Mouse (Mus musculus) adipocyte (in vitro differentiated cells): ENCODE measurements around the gene Gpn2.

Experiments used
- DNase-seq: peaks from one replicate; pipeline ENCODE4 v3.0.0-alpha.2; 2016; ENCODE audit warnings: low spot score

Gpn2 gene

DNA sequence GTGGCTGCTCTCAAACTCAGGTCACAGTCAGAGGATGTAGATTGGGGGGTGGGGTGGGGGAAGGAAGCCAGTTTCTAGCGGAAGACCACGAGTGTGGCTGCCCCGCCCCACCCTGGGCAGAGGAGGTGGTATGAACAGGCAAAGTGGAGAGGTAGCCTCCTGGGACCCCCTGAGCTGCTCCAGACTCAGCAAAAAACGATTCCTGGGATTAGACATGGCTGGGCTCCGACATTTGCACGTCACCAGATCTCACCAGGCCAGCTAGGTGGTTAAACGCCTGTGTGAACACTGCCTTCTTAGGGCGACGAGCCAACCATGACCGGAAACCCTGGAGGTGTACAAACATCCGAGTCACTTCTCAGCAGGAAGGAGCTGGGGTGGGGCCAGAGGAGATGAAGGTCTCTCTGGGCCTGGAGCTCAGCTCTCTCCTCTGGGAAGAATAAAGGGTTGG, 41.5 kb downstream of the Gpn2 start:
- no peak for DNase-seq

DNA sequence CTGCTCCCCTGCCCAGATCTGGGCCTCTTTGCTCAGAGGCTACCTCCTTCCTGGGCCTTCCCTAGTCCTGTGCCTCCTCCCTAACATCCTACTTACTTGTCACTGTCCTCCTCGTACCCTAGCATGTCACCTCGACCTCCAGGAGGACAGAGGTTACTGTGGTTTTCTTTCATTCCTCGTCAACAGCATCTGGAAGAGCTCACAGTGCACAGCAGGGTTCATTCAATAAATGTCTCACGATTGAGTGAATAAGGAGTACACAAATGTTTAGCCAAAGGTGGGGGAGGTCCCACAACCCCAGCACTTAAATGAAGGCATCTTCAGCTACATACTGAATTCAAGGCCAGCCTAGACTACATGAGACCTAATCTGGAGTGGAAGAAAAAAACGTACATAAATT, 42.1 kb downstream of the Gpn2 start:
- no peak for DNase-seq

DNA sequence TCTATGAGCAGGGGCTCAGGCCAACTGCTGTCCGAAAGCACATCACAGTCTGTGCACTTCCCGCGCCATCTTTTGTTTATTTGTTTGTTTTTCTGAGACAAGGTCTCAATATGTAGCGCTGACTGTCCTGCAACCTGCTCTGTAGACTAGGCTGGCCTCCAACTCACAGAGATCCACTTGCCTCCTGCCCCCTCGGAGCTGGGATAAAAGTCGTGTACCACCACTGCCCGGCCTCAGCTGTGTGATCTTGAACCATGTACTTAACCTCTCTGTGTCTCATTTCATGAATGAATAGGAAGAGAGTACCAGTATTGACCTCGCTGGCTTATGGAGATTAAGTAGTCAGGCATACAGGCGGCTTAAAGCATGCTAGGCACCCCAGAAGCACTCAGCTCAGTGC, 42.5 kb downstream of the Gpn2 start:
- DNase-seq, result no peak

DNA sequence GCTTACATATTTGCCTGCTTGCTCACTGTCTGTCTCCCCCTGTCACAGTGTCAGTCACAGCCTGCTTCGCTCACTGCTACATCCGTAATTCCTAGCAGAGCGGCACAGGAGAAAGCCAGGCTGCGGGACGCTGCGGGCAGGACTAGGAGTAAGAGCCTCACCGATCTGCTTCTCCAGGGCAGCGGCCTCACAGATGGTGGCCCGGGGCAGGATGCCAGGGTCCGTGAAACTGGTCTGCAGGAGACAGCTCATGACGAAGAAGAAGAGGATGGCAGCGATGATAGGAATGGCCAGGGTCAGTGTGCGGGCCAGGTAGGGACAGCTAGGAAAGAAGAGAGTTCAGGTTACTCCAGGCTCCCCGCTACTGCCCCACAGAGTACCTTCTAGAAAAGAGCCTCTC, 42.9 kb downstream of the Gpn2 start:
- DNase-seq, result no peak

DNA sequence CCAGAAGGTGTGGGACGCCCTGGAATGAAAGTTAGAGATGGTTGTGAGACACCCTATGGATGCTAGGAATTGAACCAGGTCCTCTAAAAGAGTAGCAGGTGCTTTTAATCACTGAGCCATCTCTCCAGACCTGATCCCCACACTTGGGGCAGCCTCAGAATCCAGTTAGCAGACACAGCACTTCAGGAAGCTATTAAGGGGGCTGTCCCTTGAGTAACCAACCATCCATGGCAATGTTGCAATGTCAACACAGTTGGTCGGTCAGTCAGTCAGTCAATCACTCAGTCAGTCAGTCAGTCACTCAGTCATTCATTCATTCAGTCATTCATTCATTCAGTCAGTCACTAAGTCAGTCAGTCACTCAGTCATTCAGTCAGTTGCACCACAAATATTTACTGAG, 44.4 kb downstream of the Gpn2 start:
- no peak for DNase-seq

DNA sequence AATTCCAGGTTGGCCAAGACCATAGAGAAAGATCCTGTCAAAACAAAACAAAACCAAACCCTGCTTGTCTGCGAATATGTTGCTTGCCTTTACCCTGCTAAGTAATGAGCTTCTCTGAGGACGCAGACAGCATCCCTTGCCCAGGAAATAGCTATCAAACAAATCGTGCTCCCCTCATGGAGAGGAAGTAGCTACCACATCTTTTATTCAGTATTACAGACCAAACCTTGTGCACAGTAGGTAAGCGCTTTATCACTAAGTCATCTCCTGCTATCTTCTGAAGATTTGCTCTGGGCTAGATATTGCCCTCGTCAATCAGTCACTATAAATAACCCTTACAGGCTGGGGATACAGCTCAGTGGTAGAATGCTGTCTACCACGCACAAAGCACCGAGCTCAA, 45.0 kb downstream of the Gpn2 start:
- DNase-seq, result no peak

DNA sequence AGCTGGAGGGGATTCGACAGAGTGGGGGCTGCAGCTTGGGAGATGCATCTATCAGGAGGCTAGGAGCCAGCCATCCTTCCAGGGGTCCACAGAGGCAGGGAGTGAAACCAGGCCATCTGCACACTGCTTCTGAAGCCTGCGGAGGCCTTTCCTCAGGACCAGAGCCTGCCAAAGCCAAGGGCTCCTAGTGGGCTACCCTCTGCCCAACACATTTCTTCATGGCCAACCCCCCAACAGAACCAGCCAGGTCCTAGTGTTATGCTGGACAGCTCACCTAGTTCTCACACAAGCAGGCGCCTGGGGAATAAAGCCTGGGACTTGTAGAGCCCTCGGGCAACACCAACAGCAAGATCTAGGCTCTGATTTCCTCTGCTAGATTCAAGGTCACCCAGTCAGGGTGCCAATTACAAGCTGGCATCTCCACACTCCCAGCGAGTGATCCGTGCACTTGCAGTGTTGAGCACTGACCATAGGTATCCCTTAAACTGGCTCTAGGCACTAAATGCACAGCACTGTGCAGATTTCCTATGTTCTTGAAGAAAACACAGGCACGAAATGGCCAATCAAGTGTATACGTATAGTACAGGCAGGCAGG, 46.3 kb downstream of the Gpn2 start:
- DNase-seq, result no peak

DNA sequence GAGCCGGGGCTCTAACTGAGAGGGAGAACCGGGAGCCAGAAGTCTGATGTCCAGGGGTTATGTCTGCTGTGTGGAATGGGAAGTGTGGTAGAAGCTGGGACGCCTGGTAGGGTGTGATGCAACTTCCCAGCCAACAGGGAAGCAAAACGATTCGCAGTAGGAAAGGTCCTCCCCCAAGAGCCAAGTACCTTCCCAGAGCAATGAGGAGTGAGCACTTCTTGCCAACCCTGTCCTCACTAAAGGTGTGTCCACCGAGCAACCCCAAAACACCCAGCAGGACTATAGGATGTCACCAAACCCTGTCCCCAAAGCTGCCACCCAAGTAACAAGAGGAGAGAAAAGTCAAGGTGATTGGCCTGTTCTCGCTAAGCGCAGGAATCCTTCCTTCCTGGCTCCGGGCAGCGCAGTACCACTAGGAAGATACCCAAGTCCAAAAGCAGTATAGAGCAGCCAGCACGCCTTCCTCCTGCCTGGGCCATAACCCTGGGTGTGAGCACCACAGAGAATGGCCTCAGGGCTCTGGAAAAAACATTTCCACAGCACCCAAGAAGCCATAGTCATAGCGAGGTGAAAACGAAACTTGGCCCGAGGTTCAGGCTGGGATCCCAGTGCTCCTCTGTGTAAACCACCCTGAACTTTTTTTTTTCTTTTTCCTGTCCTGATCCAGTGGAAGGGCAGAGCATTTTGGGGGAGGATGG, 47.1 kb downstream of the Gpn2 start:
- DNase-seq, result no peak

DNA sequence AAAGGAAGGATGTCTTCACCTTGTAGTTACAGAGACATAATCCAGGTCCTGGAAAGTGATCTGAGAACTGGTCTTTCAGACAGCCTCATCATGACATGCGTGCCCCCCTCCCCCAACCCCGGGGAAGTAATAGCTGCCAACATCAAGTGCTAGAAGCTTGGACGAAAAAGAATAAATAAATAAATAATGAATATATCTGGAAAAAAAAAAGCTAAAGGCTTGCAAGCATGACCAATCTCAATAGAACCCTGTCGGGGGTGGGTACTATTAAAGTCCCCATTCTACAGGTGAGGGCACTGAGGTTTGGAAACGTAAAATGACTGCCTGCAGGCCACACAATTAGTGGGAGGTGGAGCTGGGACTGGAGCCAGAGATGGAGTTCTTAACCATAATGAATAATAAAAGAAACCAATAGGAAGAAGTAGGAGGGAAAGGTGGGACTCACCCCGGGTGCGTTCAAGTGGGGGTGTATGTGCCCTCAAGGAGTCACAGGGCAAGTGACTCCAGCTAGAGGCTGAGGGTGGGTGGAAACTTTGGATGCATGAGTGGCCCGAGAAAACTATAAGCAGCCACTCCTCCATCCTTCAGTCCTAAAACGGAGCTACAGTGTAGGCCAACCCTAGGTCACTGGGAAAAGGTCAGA, 47.7 kb downstream of the Gpn2 start:
- DNase-seq, result no peak

DNA sequence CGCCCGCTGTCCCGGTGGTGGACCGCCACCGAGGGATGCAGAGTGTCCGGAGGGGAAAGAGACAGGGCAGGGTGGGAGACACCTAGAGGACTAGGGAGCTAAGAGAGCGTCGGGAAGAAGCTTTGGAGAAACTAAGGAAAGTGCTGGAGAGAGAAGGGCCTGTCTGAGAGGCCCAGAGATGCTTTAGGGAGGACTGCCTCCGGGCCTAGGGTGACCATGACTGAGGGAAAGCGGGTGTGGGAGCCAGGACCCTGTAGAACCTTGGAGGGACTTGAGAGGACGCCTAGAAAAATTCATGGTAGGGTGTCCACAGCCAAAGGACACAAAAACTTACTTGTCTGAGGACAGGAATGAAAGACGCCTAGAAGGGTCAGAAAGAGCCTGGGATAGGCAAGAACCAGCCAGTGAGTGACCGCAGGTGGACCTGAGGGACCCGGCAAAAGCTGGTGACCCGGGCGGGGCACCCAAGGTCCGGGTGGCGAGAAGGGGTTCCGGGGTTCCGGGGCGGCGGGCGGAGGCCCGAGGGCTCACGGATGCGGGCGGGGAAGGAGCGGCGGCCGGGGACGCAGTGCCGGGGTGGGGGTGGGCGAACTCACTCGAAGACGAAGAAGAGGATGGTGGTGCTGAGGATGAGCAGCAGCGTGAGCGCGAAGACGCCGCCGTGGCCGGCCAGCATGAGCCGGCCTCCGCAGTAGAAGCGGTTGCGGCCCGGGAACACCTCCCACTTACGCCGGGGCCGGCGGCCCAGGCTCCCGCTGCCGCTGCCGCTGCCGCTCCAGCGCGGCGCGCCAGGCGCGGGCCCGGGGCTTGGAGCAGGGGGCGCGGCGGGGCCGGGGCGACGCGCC, 48.5 kb downstream of the Gpn2 start:
- DNase-seq, result peak; percentile 21

DNA sequence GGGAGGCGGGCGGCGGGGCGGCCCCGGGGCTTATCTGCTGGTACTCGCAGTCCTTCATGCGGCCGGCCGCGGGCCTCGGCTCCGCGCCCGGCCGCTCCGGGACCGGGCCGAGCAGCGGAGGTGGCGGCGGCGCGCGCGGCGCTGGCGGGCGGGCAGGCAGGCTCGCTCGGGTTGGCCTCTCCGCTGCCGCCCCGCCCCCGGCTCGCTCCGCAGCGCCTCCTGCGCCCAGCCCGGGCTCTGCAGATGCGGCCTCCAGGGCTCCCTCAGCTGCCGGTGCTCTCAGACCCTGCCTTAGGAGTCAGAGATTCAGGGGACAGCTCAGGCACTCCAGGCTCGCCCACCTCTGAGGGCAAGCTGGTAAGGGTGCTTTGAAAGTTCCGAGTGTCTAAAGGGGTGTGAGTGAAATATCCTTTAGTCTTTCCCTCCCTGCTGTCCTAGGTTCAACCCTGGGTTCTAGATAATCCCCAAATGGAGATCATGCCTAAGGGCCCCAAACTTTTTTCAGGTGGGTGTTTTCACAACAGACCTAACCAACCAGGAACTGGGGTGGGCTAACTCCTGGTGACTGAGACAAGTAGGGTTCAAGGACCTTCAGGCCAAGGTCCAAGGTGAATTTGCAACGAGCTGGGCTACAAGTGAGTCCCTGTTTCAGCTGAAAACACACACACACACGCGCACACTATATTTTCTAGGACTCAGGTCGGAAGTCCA, 49.3 kb downstream of the Gpn2 start:
- peak; percentile 72 for DNase-seq

DNA sequence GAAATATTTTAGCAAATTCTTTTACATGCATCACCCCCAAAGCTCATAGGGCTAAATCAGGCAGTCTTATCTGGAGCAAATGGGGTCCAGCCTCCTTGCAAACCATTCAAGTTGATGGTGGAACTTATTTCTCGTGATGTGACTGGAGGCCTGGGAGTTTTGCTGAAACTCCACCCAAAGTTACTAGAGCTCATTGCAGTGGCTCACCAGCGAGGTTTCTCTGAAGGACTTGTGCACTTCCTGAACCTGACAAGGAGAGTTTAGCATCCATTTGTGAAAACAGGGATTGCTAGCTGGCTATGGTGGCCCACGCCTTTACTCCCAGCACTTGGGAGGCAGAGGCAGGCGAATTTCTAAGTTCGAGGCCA, 49.9 kb downstream of the Gpn2 start:
- no peak for DNase-seq
